Mouse (Mus musculus) CH12.LX (cell line): Measurements from ENCODE around the gene Sfxn1. TPM values are rescaled to one million over a fixed set of nuclear protein-coding genes. Genes with fewer than 3 reads are reported as not detected.

ENCODE experiments used
- DNase-seq: peaks from one replicate; pipeline ENCODE4 v3.0.0-alpha.2; 2013; ENCODE audit errors: extremely low read depth
- H3K27ac ChIP-seq: 2 replicates; pipeline ENCODE4 v1.5.1; 2012; ENCODE audit warnings: low read depth, mild to moderate bottlenecking, control low read depth, moderate library complexity; ENCODE audit not compliant: insufficient read depth
- H3K27me3 ChIP-seq: replicated peaks from 2 replicates; pipeline ENCODE3; 2012; ENCODE audit warnings: inconsistent platforms
- H3K36me3 ChIP-seq, 2 experiments: replicated peaks in 1 of 2; 2 replicates each; pipeline versions ENCODE3 to v1.6.1; 2012; ENCODE audit warnings: inconsistent platforms in 1 of 2, low read length in 1 of 2, mild to moderate bottlenecking in 1 of 2, mixed read lengths in 1 of 2, moderate library complexity in 1 of 2; ENCODE audit not compliant: control insufficient read depth in 1 of 2, insufficient read depth in 1 of 2
- H3K4me1 ChIP-seq, 2 experiments: 2 replicates each; pipeline ENCODE4 v1.6.1; 2012; ENCODE audit warnings: inconsistent platforms in 1 of 2, moderate library complexity in 1 of 2; ENCODE audit not compliant: insufficient read depth in 2 of 2, control insufficient read depth in 1 of 2
- H3K4me2 ChIP-seq: 2 replicates; pipeline ENCODE4 v1.6.1; 2012; ENCODE audit warnings: low read depth, mild to moderate bottlenecking, control low read depth; ENCODE audit not compliant: poor library complexity, insufficient read depth, severe bottlenecking
- H3K4me3 ChIP-seq, 3 experiments: fragments of 150-350 bp in 1 of 3; sonication (generic) in 1 of 3; replicated peaks in 1 of 3; 2 replicates each; pipeline versions ENCODE3 to v1.5.1; 2011 to 2012; ENCODE audit warnings: low read depth in 2 of 3, low read length in 2 of 3, mild to moderate bottlenecking in 2 of 3, moderate library complexity in 2 of 3, control low read depth in 1 of 3, improper control_type of control experiment in 1 of 3, inconsistent platforms in 1 of 3, mixed read lengths in 1 of 3; ENCODE audit not compliant: poor library complexity in 1 of 3
- H3K79me2 ChIP-seq: replicated peaks from 2 replicates; pipeline ENCODE4 v1.6.1; 2012; ENCODE audit warnings: mild to moderate bottlenecking, moderate library complexity; ENCODE audit not compliant: control insufficient read depth, poor library complexity, insufficient read depth, severe bottlenecking; ENCODE audit errors: extremely low read depth
- H3K9ac ChIP-seq: 2 replicates; pipeline ENCODE4 v1.6.1; 2012; ENCODE audit warnings: low read depth, mild to moderate bottlenecking, control low read depth, moderate library complexity; ENCODE audit not compliant: insufficient read depth
- H3K9me3 ChIP-seq: replicated peaks from 2 replicates; pipeline ENCODE3; 2012; ENCODE audit warnings: low read length, inconsistent platforms, mixed read lengths
- BHLHE40 ChIP-seq: IDR thresholded peaks from 2 replicates; pipeline ENCODE4 v1.6.1; 2011; ENCODE audit warnings: mild to moderate bottlenecking, low read depth, low read length, improper control_type of control experiment
- CHD1 ChIP-seq: IDR thresholded peaks from 2 replicates; pipeline ENCODE4 v1.6.1; 2012; ENCODE audit warnings: low read depth, low read length, improper control_type of control experiment, inconsistent platforms
- CTCF ChIP-seq, 2 experiments: IDR thresholded peaks in 1 of 2; conservative IDR thresholded peaks in 1 of 2; 2 replicates each; pipeline ENCODE4 v1.5.1; 2011 to 2012; ENCODE audit warnings: low read depth in 2 of 2, low read length in 2 of 2, improper control_type of control experiment in 1 of 2, inconsistent platforms in 1 of 2, mild to moderate bottlenecking in 1 of 2, moderate library complexity in 1 of 2
- ELF1 ChIP-seq: IDR thresholded peaks from 2 replicates; pipeline ENCODE4 v1.6.1; 2014; ENCODE audit warnings: low read depth, mild to moderate bottlenecking, inconsistent platforms, low read length, improper control_type of control experiment
- EP300 ChIP-seq: IDR thresholded peaks from 2 replicates; pipeline ENCODE4 v1.6.1; 2011; ENCODE audit warnings: low read length, improper control_type of control experiment
- GABPA ChIP-seq: IDR thresholded peaks from 2 replicates; pipeline ENCODE4 v1.6.1; 2012; ENCODE audit warnings: low read depth, low read length, improper control_type of control experiment, inconsistent platforms; ENCODE audit not compliant: insufficient replicate concordance
- JUN ChIP-seq: IDR thresholded peaks from 2 replicates; pipeline ENCODE4 v1.6.1; 2011; ENCODE audit warnings: low read depth, mild to moderate bottlenecking, low read length, improper control_type of control experiment, moderate library complexity; ENCODE audit not compliant: insufficient read depth
- MAZ ChIP-seq: IDR thresholded peaks from 2 replicates; pipeline ENCODE4 v1.6.1; 2012; ENCODE audit warnings: low read depth, mild to moderate bottlenecking, inconsistent platforms, low read length, improper control_type of control experiment, moderate library complexity
- MXI1 ChIP-seq: IDR thresholded peaks from 2 replicates; pipeline ENCODE4 v1.6.1; 2011; ENCODE audit warnings: mild to moderate bottlenecking, low read depth, low read length, improper control_type of control experiment
- MYC ChIP-seq: IDR thresholded peaks from 2 replicates; pipeline ENCODE4 v1.6.1; 2011; ENCODE audit warnings: low read depth, mild to moderate bottlenecking, improper control_type of control experiment, low read length
- RAD21 ChIP-seq: IDR thresholded peaks from 2 replicates; pipeline ENCODE4 v1.6.1; 2011; ENCODE audit warnings: low read depth, mild to moderate bottlenecking, low read length, improper control_type of control experiment, moderate library complexity
- SIN3A ChIP-seq: IDR thresholded peaks from 2 replicates; pipeline ENCODE4 v1.6.1; 2012; ENCODE audit warnings: low read length, improper control_type of control experiment, inconsistent platforms
- TBP ChIP-seq: conservative IDR thresholded peaks from 2 replicates; pipeline ENCODE4 v1.6.1; 2011; ENCODE audit warnings: low read depth, low read length, improper control_type of control experiment
- TCF12 ChIP-seq: IDR thresholded peaks from 2 replicates; pipeline ENCODE4 v1.6.1; 2014; ENCODE audit warnings: low read depth, mild to moderate bottlenecking, inconsistent platforms, low read length, improper control_type of control experiment
- ZC3H11A ChIP-seq: IDR thresholded peaks from 2 replicates; pipeline ENCODE4 v1.6.1; 2012; ENCODE audit warnings: low read depth, mild to moderate bottlenecking, inconsistent platforms, low read length, improper control_type of control experiment
- ZNF384 ChIP-seq: IDR thresholded peaks from 2 replicates; pipeline ENCODE4 v1.6.1; 2012; ENCODE audit warnings: low read depth, low read length, improper control_type of control experiment, inconsistent platforms
- dilution Hi-C: fragments of 300-500 bp; cut with MboI; formaldehyde crosslinking; loops from 2 replicates; pipeline ENCODE4 v1.14.3; 2020; ENCODE audit warnings: low sequenced_read_pairs; ENCODE audit not compliant: extremely low pct_unique_long_range_greater_than_20kb, extremely low pct_ligation_motif_present
- in situ Hi-C: fragments of 300-500 bp; cut with MboI; formaldehyde crosslinking; loops from 3 replicates; pipeline ENCODE4 v1.14.3; 2019; ENCODE audit warnings: low sequenced_read_pairs, low pct_ligation_motif_present, low pct_unique_long_range_greater_than_20kb, mixed read lengths
- polyA plus RNA-seq: library from polyadenylated mRNA; unstranded; fragments of >175 nt; gene quantifications from 2 replicates; pipeline ENCODE4 v1.2.1, GENCODE M21; 2012; ENCODE audit warnings: low read depth; ENCODE audit not compliant: insufficient read length
- total RNA-seq, 2 experiments: library from RNA; depleted of rRNA; stranded (reverse); fragments of 300-350 nt in 1 of 2; fragments of >200 nt in 1 of 2; gene quantifications; 2 replicates each; pipeline ENCODE4 v1.2.3; 2012 to 2014

Sfxn1 gene
- total and polyA plus RNA-seq, 3 experiments, result 71.7 to 147 (median 98.0) TPM

DNA sequence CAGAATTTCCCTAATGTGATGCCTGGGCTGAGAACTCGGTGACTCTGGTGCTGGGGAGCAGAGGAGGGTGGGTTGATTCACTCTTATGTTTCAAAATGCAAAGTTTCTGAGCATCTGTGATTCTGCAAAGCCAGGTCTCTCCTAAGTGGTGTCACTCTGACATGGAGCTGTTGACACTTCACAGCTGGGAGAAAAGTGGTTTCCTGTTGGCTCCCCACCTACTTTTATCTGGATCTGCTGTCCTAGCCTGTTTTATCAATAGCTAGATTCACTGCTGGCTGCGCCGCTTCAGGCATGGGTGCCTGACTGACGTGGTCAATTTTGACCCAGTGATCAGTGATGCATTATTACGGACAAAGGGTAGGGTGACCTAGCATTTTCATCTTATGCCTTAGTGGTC lies 11.3 kb downstream of the Sfxn1 start:
- Histone ChIP-seq H3K79me2 (peaks cover 64% of the 10 kb centered on the region), H3K9me3 (no peaks in the 10 kb centered on the region), H3K36me3 (peaks cover 32 to 88% of the 10 kb centered on the region in 2 experiments), H3K27ac (no peak overlapping the region), H3K4me1 (peaks cover 14 to 29% of the 10 kb centered on the region in 2 experiments), H3K27me3 (no peaks in the 10 kb centered on the region), H3K9ac (no peak overlapping the region), H3K4me3 (no peak overlapping the region), H3K4me2 (no peak overlapping the region)
- in situ Hi-C loops (no loop called here), dilution Hi-C loops (no loop called here)
- DNase-seq, result no peak
- no peak for TF ChIP-seq RAD21
- no peak for TF ChIP-seq ZNF384
- no peak for TF ChIP-seq ELF1
- TF ChIP-seq MXI1, result no peak
- no peak for TF ChIP-seq BHLHE40
- no peak for TF ChIP-seq ZC3H11A

DNA sequence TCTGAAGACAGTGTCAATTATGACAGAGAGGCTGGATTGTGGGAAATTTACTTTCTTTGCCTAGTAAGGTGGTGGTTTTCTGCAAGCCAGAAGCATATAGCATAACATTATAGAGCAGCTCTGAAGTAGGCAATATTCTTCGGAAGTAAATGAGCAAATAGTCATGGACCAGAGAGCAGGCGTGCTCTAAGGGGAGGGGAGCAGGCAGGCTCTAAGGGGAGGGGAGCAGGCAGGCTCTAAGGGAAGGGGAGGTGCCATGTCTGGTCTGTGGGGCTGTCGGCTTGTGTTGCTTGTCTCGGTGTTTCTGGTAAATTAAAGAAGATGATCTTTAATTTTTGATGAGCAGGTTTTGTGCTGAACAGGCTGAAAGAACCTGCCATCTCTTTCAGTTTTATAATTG lies 12.5 kb downstream of the Sfxn1 start:
- Histone ChIP-seq H3K27me3 (no peaks in the 10 kb centered on the region), H3K9me3 (no peaks in the 10 kb centered on the region), H3K4me1 (peaks cover 6 to 18% of the 10 kb centered on the region in 2 experiments), H3K4me2 (no peak overlapping the region), H3K27ac (no peak overlapping the region), H3K79me2 (peaks cover 52% of the 10 kb centered on the region), H3K36me3 (peaks cover 39 to 91% of the 10 kb centered on the region in 2 experiments), H3K9ac (no peak overlapping the region), H3K4me3 (no peak overlapping the region)
- no peak for TF ChIP-seq EP300
- no peak for TF ChIP-seq SIN3A
- TF ChIP-seq CHD1, result no peak
- no peak for DNase-seq
- in situ Hi-C loops (no loop called here), dilution Hi-C loops (no loop called here)

DNA sequence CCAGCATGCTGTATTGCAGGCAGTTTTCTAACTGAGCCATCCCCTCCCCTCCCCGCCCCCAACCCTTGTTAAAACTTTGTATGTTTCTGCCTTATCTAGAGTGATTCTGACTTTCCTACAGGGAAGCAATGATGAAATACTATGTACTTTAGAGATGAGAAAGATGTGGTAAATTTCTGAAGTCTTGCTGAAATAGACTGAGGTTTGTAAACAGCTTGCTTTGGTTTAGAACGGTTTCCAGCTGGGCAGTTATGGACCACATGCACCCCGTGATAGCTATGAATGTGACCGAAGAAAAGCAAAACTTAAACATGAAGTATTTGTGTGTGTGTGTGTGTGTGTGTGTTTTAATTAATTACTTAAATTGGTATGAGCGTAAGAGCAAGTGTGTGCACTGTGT lies 13.2 kb downstream of the Sfxn1 start:
- no peak overlapping the region for H3K27ac ChIP-seq
- DNase-seq, result no peak
- H3K9ac ChIP-seq, result no peak overlapping the region
- no peaks in the 10 kb centered on the region for H3K9me3 ChIP-seq
- H3K36me3 ChIP-seq, result peaks cover 44 to 92% of the 10 kb centered on the region in 2 experiments
- H3K4me3 ChIP-seq, result no peak overlapping the region
- dilution Hi-C loops (no loop called here), in situ Hi-C loops (no loop called here)
- H3K4me2 ChIP-seq, result no peak overlapping the region
- H3K79me2 ChIP-seq, result peaks cover 45% of the 10 kb centered on the region
- peaks cover 3 to 11% of the 10 kb centered on the region in 2 experiments; a peak in 3 of 4 replicates for H3K4me1 ChIP-seq
- H3K27me3 ChIP-seq, result no peaks in the 10 kb centered on the region
- no peak for TF ChIP-seq MYC
- no peak for TF ChIP-seq ELF1
- no peak for TF ChIP-seq CTCF (conservative IDR thresholded peaks at IDR 0.05 in 1 of 2, IDR thresholded peaks at IDR 0.05 in 1 of 2; ENCODE audit: low read depth in 2 of 2, low read length in 2 of 2)
- no peak for TF ChIP-seq GABPA
- TF ChIP-seq TCF12, result no peak
- TF ChIP-seq MAZ, result no peak
- TF ChIP-seq TBP, result no peak
- no peak for TF ChIP-seq JUN
